Mouse (Mus musculus) hindbrain, postnatal 0 days (tissue): Measurements from ENCODE around the gene Grin3b. TPM values are rescaled to one million over a fixed set of nuclear protein-coding genes. Genes with fewer than 3 reads are reported as not detected.

Source experiments
- ATAC-seq: fragments of 200-750 bp; cut with Nextera tagmentation; 2 replicates; pipeline ENCODE4 v1.8.0; 2017; ENCODE audit warnings: mild to moderate bottlenecking, moderate TSS enrichment, moderate library complexity
- DNase-seq: peaks from one replicate; pipeline ENCODE4 v3.0.0-alpha.2; 2015; ENCODE audit warnings: low spot score
- H3K27ac ChIP-seq: fragments of 300-500 bp; sonication (generic); 2 replicates; pipeline ENCODE4 v1.5.1; 2014; ENCODE audit warnings: mild to moderate bottlenecking
- H3K27me3 ChIP-seq: fragments of 300-500 bp; sonication (generic); 2 replicates; pipeline ENCODE4 v1.6.1; 2014; ENCODE audit warnings: low read length, mixed read lengths; ENCODE audit not compliant: insufficient read depth
- H3K36me3 ChIP-seq: fragments of 300-500 bp; sonication (generic); 2 replicates; pipeline ENCODE4 v1.6.1; 2014; ENCODE audit warnings: low read length, mixed read lengths; ENCODE audit not compliant: insufficient read depth
- H3K4me1 ChIP-seq: fragments of 300-500 bp; sonication (generic); 2 replicates; pipeline ENCODE4 v1.6.1; 2014; ENCODE audit warnings: antibody characterized with exemption, low read length, mixed read lengths; ENCODE audit not compliant: insufficient read depth
- H3K4me2 ChIP-seq: fragments of 300-500 bp; sonication (generic); 2 replicates; pipeline ENCODE4 v1.6.1; 2014; ENCODE audit warnings: low read depth, mild to moderate bottlenecking, low read length, moderate library complexity, mixed read lengths
- H3K4me3 ChIP-seq: fragments of 300-500 bp; sonication (generic); 2 replicates; pipeline ENCODE4 v1.5.1; 2014; ENCODE audit warnings: low read length
- H3K9ac ChIP-seq: fragments of 300-500 bp; sonication (generic); replicated peaks from 2 replicates; pipeline ENCODE4 v1.6.1; 2014; ENCODE audit warnings: mild to moderate bottlenecking, low read length, moderate library complexity, mixed read lengths
- H3K9me3 ChIP-seq: fragments of 300-500 bp; sonication (generic); 2 replicates; pipeline ENCODE4 v1.6.1; 2016; ENCODE audit warnings: low read length, mixed read lengths
- CTCF ChIP-seq: IDR thresholded peaks from 2 replicates; pipeline ENCODE4 v1.5.1; 2016; ENCODE audit warnings: antibody characterized with exemption, control low read depth, low read depth
- WGBS: fragments of 180-500 bp; shearing (Covaris S2); extraction: QIAGEN DNeasy Blood & Tissue Kit; methylation state at CpG from one replicate; pipeline ENCODE4 v1.1.7; 2014; 5-methylcytosine and 5-hydroxymethylcytosine counted together
- polyA plus RNA-seq: library from polyadenylated mRNA; unstranded; fragments of >200 nt; fragmentation: Nextera tagmentation; extraction: Ambion mirVana; gene quantifications from 2 replicates; pipeline ENCODE4 v1.2.1, GENCODE M21; 2015
- total RNA-seq: library from RNA; depleted of rRNA; stranded (reverse); fragments of >200 nt; gene quantifications from 2 replicates; pipeline ENCODE4 v1.2.3, GENCODE M21; 2014

Gene Grin3b
- total and polyA plus RNA-seq, 2 experiments from 2014 or later = 0.51 to 0.68 TPM

- H3K36me3 ChIP-seq = no peaks in the 10 kb centered on the region
- ATAC-seq (no peak), DNase-seq (no peak)
- TF ChIP-seq CTCF = 0 out of 2 replicates have a peak, but pooled peaks have one; percentile 3
- WGBS = 12% methylated on average over 14 of the region's 15 CpGs
- no peaks in the 10 kb centered on the region for H3K4me1 ChIP-seq
- H3K9me3 ChIP-seq = no peaks in the 10 kb centered on the region
- H3K4me3 ChIP-seq = no peak overlapping the region
- H3K27ac ChIP-seq = no peak overlapping the region
- no peak overlapping the region for H3K4me2 ChIP-seq
- H3K27me3 ChIP-seq = peaks cover 10% of the 10 kb centered on the region
- H3K9ac ChIP-seq = no peak overlapping the region
Observed at GRCm38 (mm10) chr10:80018739-80019297, 48.3 kb downstream of the Grin3b start.

GRCm38 (mm10) chr10:80019471-80020131 lies 49.1 kb downstream of the Grin3b start:
- Histone ChIP-seq H3K27me3 (peaks cover 6% of the 10 kb centered on the region), H3K9ac (no peak overlapping the region), H3K36me3 (no peaks in the 10 kb centered on the region), H3K4me2 (no peak overlapping the region), H3K4me1 (no peaks in the 10 kb centered on the region), H3K4me3 (no peak overlapping the region), H3K9me3 (no peaks in the 10 kb centered on the region), H3K27ac (no peak overlapping the region)
- TF ChIP-seq CTCF = no peak
- DNase-seq (no peak), ATAC-seq (peak; percentile 18; the same call in 1 of the 2 replicates)
- WGBS = 8% methylated on average over 20 of the region's 20 CpGs

GRCm38 (mm10) chr10:80020191-80020590 lies 49.7 kb downstream of the Grin3b start:
- TF ChIP-seq CTCF = no peak
- Histone ChIP-seq H3K9me3 (no peaks in the 10 kb centered on the region), H3K4me2 (no peak overlapping the region), H3K27ac (no peak overlapping the region), H3K9ac (no peak overlapping the region), H3K4me1 (no peaks in the 10 kb centered on the region), H3K27me3 (peaks cover 4% of the 10 kb centered on the region; the same call in 1 of the 2 replicates), H3K4me3 (no peak overlapping the region), H3K36me3 (no peaks in the 10 kb centered on the region)
- DNase-seq = no peak
- whole genome bisulfite sequencing = 26% methylated on average over 11 of the region's 11 CpGs
- no peak for ATAC-seq

- H3K9me3 ChIP-seq = no peaks in the 10 kb centered on the region
- H3K27me3 ChIP-seq = peaks cover 4% of the 10 kb centered on the region; the same call in 1 of the 2 replicates
- no peak overlapping the region for H3K9ac ChIP-seq
- no peak for DNase-seq
- H3K4me2 ChIP-seq = no peak overlapping the region
- H3K36me3 ChIP-seq = no peaks in the 10 kb centered on the region
- TF ChIP-seq CTCF = no peak
- no peak overlapping the region for H3K27ac ChIP-seq
- H3K4me3 ChIP-seq = no peak overlapping the region
- no peaks in the 10 kb centered on the region for H3K4me1 ChIP-seq
- ATAC-seq = no peak
- WGBS = 88% methylated on average over 18 of the region's 18 CpGs
Observed at GRCm38 (mm10) chr10:80020603-80021319, 50.2 kb downstream of the Grin3b start.

GRCm38 (mm10) chr10:80021320-80021641 lies 50.8 kb downstream of the Grin3b start:
- no peaks in the 10 kb centered on the region for H3K4me1 ChIP-seq
- no peaks in the 10 kb centered on the region for H3K9me3 ChIP-seq
- DNase-seq = no peak
- no peaks in the 10 kb centered on the region for H3K36me3 ChIP-seq
- no peak for TF ChIP-seq CTCF
- H3K27ac ChIP-seq = no peak overlapping the region
- H3K4me3 ChIP-seq = no peak overlapping the region
- H3K9ac ChIP-seq = no peak overlapping the region
- no peak overlapping the region for H3K4me2 ChIP-seq
- peaks cover 4% of the 10 kb centered on the region; the same call in 1 of the 2 replicates for H3K27me3 ChIP-seq
- 89% methylated on average over 13 of the region's 13 CpGs for WGBS
- no peak for ATAC-seq

DNA sequence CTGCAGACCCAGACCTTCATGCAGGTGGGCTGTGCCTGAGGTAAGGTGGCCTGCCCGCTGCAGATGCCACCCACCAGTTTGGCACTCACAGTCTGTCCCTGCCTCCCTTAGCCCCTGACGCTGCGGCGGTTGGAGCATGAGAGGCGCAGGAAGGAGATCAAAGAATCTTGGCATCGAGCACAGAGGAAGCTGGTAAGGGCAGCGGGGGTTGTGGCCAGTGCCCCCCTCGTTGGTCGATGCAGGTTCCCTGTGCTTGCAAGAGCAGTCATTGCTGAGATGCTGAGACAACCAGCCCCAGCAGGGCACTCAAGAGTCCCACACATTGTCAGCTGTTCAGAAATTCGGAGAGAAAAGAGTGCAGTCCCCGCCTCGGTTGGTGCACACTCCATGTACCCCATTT lies 51.6 kb downstream of the Grin3b start:
- no peak overlapping the region for H3K27ac ChIP-seq
- no peaks in the 10 kb centered on the region for H3K36me3 ChIP-seq
- no peak for TF ChIP-seq CTCF
- H3K27me3 ChIP-seq = peaks cover 4% of the 10 kb centered on the region; the same call in 1 of the 2 replicates
- ATAC-seq (no peak), DNase-seq (no peak)
- no peak overlapping the region for H3K4me3 ChIP-seq
- H3K9me3 ChIP-seq = no peaks in the 10 kb centered on the region
- 87% methylated on average over 12 of the region's 12 CpGs for WGBS
- H3K9ac ChIP-seq = no peak overlapping the region
- H3K4me2 ChIP-seq = no peak overlapping the region
- no peaks in the 10 kb centered on the region for H3K4me1 ChIP-seq
